Mouse (Mus musculus) stomach, postnatal 0 days (tissue): ENCODE measurements at regions not wholly inside any gene's neighbourhood (a gene's known extent, or its start where the extent isn't known, plus 50 kb on each side); places are given as distances from the start of the nearest gene placed in this dataset.

Experiments used
- CTCF ChIP-seq: IDR thresholded peaks from 2 replicates; pipeline ENCODE4 v1.5.1; 2016; ENCODE audit warnings: antibody characterized with exemption, low read depth, mild to moderate bottlenecking, moderate library complexity
- EP300 ChIP-seq: optimal IDR thresholded peaks from 2 replicates; pipeline ENCODE3; 2016; ENCODE audit warnings: antibody characterized with exemption

- TF ChIP-seq CTCF (no peak), EP300 (no peak)
Measured at GRCm38 (mm10) chr8:115411756-115412155, 295.8 kb downstream of the Maf start.
